Mouse (Mus musculus): ENCODE results near the gene Zbtb4. TPM values are rescaled to one million over a fixed set of nuclear protein-coding genes. Genes with fewer than 3 reads are reported as not detected.

Gene Zbtb4
- total RNA-seq, 2 experiments from 2014 or later, result 110 to 118 TPM

DNA sequence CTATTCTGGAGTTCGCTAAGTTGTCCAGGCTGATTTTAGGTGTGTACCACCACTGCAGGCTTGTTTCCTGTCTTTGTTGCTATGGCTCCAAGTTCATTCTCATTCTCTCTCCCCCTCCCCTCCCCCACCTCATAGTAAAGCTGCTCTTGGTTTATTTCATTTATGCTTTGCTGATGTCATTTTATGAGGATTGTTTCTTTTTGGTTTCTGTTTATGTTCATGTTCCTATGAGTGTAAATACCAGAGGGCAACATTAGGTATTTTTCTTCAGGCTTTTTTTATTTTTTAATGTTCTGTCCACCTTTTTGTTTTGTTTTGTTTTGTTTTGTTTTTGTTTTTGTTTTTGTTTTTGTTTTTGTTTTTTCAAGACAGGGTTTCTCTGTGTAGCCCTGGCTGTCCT is 3.8 kb upstream of the Zbtb4 start, which contains the start of gene Slc35g3:
Gene Slc35g3 (minus strand): TSS at position 101 of the 400 bp plus-strand sequence.
- no peak for DNase-seq (ENCODE audit: extremely low spot score in 1 of 2, low spot score in 1 of 2)

DNA sequence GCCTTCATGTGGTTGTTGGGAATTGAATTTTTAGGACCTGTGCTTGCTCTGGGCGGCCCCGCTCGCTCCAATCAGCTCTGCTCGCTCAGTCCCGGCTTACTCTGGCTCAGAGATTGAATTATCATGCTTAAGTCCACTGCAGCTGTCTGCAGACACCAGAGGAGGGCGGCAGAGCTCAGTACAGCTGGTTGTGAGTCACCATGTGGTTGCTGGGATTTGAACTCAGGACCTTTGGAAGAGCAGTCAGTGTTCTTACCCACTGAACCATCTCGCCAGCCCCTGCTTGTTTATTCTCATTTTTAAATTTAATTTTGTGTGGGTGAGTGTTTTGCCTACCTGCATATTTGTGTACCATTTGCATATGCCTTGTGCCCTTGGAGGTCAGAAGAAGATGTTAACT is 2.2 kb upstream of the Zbtb4 start:
- no peak for DNase-seq (ENCODE audit: extremely low spot score in 1 of 2, low spot score in 1 of 2)

DNA sequence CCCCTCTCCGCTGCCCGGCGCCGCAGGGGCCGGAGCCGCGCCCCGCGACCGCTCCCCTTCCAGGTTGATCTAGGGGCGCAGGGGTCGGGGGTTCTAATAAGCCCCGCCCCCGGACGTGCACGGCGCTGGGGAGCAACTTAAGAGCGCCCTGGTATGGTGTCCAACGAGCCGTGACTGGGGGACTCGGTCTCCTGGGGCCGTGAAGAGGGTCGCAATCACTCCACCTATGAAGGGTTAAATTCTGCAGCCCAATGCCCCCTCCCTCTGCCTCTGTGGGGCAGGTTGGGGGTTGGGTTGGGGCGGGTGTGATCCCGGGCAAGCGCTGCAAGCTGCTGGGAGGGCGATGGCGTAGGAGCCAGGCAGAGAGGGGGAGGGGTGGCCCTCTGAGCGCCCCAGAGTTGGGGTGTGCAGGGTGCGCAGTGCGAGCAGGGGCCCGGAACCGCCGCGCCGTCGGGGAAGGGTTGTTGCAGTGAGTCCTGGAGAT is 456 bp downstream of the Zbtb4 start:
- peak; percentile 60 to 65 for DNase-seq (ENCODE audit: extremely low spot score in 1 of 2, low spot score in 1 of 2)

DNA sequence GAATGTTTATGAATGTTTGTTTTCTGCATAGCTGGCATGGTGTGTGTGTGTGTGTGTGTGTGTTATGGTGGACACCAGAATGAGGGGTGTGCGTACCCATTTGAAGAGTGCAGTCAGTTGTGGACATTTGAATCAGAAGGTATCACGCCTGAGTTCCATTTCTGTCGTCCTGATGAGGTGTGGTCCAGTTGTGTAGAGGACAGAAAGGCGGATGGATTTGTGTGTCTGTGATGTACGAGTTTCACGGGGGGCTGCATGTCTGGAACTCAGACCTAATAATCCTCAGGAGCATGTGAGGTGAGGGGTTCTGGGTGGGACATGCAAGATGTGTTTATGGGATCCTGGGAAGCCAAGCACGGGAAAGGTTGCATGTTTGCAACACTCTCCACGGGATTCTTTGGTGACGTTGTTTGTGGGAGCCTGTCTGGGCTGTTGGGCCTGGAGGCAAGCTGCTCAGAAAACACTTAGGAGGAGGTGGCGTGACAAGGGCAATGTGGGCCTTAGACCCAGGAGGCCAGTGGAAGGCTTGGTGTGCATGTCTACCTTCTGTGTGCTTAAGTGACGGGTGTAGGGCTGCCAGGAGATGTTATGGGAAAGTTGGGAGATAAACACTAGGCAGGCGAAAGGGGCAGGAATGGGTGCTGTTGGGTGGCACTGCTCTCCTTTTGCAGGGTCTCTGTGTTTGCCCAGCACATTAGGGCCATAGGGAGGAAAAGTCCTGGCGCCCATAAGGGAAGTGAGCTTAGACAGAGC is 1.3 kb downstream of the Zbtb4 start:
- DNase-seq (ENCODE audit: extremely low spot score in 1 of 2, low spot score in 1 of 2), result no peak

DNA sequence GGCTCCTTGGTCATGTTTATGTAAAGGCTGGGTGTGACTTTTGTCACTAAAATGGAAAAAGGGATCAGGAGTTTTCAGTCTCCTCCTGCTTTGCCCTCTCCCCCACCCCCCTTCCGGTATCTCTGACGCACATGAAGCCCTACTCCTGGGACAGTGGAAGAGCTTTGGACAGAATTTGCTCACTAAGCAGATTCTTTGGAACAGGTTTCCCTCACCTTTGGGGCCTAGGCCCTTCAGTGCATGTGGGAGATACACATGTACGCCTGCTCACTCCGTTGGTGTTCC is 1.9 kb downstream of the Zbtb4 start:
- no peak for DNase-seq (ENCODE audit: extremely low spot score in 1 of 2, low spot score in 1 of 2)

DNA sequence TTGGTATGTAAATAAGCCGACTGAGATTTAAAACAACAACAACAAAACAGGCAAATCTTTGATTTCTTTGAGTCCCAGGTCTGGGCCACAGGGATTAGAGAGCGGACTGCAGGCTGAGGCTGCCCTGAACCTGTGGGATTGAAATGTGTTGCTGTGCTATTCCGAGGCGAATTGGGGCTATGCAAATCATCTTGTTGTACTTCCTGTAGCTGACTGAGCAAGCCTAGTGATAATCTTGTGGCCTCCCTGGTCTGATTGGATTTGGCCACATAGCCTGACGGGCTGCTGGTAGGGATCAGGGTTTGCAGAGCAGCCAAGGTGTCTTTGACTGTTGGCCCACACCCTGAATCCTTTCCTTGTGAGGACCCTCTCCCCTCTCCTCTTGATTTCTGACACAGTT is 9.2 kb downstream of the Zbtb4 start:
- no peak for DNase-seq (ENCODE audit: extremely low spot score in 1 of 2, low spot score in 1 of 2)

DNA sequence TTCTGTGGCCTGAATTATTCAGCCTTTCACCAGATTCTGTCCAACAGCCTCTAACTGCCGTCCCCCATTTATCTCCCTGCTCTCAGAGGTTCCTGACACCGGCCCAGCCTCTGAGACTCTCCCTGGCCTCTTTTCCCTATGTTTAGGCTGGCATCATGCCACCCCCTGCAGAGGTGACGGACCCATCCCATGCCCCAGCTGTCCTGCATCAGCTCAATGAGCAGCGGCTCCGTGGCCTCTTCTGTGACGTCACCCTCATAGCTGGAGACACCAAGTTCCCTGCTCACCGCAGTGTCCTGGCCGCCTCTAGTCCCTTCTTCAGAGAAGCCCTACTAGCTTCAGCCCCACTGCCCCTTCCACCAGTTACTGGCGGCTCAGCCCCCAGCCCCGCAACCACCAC is 10.0 kb downstream of the Zbtb4 start:
- no peak for DNase-seq (ENCODE audit: extremely low spot score in 1 of 2, low spot score in 1 of 2)

DNA sequence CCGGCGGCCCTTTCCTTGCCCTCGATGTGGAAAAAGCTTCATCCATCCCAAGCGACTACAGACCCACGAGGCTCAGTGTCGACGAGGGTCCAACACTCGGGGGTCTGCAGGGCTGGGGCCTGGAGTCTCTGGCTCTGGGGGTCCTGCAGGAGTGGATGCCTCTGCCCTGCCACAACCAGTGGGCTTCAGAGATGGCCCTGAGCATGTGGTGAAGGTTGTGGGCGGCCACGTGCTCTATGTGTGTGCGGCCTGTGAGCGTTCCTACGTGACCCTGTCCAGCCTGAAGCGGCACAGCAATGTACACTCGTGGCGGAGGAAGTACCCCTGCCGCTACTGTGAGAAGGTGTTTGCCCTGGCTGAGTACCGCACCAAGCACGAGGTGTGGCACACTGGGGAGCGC is 10.8 kb downstream of the Zbtb4 start:
- DNase-seq (ENCODE audit: extremely low spot score in 1 of 2, low spot score in 1 of 2), result no peak

DNA sequence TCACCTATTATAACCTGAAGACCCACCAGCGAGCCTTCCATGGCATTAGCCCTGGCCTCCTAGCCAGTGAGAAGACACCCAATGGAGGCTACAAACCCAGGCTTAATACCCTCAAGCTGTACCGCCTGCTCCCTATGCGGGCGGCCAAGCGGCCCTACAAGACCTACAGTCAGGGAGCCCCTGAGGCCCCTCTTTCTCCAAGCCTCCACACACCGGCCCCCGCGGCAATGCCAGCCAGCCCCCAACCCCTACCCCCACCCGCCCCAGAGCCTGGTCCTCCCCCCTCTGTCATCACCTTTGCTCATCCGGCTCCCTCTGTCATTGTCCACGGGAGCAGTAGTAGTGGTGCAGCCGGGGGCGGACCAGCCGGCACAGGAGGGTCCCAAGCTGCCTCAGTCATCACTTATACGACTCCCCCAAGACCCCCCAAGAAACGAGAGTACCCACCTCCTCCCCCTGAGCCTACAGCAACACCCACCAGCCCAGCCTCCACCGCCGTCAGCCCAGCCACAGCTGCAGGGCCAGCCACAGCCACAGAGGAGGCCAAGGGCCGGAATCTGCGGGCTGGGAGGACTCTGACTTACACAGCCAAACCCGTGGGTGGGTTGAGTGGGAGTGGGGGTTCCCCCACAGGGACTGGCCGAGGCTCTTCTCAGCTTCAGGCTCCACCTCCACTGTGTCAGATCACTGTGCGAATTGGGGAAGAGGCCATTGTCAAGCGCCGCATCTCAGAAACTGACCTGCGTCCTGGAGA is 12.0 kb downstream of the Zbtb4 start:
- no peak for DNase-seq (ENCODE audit: extremely low spot score in 1 of 2, low spot score in 1 of 2)

DNA sequence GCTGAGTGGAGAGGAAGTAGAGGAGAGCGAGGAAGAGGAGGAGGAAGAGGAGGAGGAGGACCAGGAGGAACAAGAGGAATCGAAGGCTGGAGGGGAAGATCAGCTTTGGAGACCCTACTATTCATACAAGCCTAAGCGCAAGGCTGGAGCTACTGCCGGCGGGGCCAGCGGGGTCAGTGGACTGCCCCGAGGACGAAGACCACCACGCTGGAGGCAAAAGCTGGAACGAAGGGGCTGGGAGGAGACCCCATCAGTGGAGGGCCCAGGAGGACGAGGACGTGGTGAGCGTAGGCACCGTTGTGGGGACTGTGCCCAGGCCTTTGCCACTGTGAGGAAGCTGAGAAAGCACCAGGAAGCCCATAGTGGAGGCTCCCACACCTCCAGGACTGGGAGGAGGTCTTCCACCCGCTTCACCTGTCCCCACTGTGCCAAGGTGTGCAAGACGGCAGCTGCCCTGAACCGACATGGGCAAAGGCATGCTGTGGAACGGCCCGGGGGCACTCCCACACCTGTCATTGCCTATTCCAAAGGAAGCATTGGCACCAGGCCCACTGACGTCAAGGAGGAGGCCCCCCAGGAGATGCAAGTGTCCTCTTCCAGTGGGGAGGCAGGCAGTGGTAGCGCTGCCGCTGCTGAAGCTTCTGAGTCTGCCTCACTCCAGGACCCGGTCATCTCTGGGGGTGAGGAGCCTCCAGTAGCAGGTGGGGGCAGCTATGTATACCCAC is 12.7 kb downstream of the Zbtb4 start:
- no peak for DNase-seq (ENCODE audit: extremely low spot score in 1 of 2, low spot score in 1 of 2)

DNA sequence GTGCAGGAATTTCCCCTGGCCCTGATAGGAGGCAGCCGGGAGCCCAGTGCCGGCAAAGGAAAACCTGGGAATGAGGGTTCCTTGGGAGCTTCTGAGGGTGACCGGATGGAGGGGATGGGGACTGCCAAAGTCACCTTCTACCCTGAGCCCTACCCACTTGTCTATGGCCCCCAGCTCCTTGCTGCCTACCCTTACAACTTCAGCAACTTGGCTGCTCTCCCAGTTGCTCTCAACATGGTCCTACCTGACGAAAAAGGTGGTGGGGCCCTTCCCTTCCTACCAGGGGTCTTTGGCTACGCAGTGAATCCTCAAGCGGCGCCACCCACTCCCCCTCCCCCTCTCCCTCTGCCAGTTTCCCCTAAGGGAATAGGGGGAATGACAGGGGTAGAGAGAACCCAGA is 13.3 kb downstream of the Zbtb4 start:
- DNase-seq (ENCODE audit: extremely low spot score in 1 of 2, low spot score in 1 of 2), result no peak

DNA sequence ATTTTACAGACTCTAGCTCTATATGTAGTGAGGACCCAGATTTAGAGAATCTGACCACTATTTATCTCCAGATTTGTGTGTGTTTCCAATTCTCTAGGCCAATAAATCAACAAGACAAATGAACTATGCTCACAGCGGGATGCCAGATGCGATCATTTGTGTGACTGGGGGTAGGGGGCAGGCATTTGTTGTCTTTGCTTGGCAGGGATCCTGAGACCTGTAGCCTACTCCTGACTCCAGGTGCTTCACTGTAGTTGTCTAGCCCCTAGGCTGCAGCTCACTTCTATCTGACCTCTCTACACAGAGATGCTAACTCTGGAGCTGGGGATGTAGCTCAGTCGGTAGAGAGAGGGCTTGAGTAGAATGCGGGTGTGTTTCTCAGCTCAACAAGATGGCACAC is 16.1 kb downstream of the Zbtb4 start:
- DNase-seq (ENCODE audit: extremely low spot score in 1 of 2, low spot score in 1 of 2), result no peak

DNA sequence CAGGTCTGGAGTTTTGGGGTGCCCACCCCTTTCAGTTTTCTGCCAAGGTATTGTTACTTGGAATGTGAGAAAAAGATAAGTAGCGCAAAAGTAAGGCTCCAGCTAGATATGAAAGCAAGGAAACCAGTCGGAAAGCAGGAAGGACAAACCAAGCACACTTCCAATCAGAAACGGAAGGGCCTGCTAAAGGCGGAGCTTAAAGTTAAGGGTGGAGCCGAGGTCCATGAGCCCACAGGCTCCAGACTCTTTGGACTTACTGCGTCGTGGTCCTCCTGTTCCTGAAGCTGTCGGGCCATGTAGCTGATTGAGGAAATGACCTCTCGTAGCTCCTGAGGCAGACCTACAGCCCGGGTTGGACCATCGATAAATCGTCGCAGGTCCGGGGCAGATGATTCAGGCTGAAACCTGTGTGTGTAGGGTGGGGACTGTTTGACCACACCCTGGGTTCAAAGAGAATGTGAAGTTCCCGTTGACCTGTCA is 19.1 kb downstream of the Zbtb4 start:
- DNase-seq (ENCODE audit: extremely low spot score in 1 of 2, low spot score in 1 of 2), result no peak

DNA sequence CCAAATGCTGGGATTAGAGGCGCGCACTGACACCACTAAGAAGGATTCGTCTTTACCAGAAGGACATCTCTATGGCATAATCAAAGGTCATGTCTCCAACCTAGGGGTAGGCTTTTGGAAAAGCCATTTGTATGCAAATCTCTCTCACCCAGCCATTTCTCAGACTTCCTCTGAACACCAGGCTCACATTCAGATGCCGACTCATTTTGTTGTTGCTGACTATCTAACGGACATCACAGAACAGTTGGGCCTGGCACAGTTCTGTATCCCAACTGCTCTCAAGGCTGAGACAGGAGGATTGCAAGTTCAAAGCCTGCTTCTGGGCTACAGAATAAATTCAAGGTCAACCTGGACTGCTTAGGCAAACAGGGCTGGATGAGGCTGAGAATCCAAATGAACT is 21.6 kb downstream of the Zbtb4 start:
- DNase-seq (ENCODE audit: extremely low spot score in 1 of 2, low spot score in 1 of 2), result no peak

DNA sequence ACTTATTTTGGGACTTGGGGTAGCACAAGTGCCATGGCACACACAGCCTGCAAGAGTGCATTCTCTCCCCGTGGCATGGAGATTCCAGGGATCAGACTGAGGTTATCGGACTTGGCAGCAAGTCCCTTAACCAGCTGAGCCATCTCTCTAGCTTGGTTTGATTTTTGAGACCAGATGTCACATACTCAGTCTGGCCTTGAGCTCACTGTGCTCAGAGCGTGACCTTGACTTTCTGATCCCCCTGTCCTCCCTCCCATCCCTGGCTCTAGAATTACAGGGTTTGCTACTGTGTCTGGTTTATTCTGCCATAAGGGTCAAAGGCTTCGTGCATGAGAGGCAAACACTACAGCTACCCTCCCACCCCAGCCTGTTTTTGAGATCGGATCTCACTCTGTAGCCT is 23.7 kb downstream of the Zbtb4 start:
- DNase-seq (ENCODE audit: extremely low spot score in 1 of 2, low spot score in 1 of 2), result no peak

DNA sequence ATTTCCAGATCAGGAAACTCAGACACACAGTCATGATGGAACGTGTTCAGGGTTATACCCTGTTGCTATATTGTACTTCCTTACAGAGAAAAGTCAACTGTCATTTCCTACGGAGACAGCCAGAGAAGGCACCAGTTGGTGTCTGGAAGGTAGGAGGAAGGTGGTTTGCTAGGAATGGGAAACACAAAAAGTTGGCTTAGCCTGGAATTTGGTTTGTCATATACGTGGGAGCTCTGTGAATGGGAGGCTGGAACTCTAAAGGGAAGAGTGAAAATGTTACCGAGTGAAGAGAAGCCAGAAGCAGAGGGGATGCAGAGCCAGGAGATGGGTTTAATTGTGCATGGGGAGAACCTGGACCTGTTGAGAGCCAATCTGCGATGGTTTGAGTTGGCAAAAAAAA is 25.7 kb downstream of the Zbtb4 start:
- no peak for DNase-seq (ENCODE audit: extremely low spot score in 1 of 2, low spot score in 1 of 2)

DNA sequence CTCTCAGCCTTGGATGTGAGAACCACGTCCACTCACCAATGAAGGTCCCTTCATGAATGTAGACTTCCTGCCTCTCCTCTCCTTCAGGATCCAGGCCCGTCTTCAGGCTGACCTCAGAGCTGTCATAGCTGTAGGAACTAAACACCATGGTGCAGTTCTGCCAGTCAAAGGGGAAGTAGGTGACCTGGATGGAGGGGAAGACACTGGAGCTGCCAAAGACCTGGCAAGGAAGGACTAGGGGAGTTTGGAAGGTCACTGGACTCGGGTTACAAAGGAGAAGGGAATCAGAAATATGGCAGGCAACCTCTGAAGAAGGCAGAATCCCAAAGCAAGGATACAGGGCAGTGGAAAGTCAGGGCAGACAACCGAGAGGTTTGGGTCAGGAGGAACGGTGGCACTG is 27.7 kb downstream of the Zbtb4 start:
- no peak for DNase-seq (ENCODE audit: extremely low spot score in 1 of 2, low spot score in 1 of 2)

DNA sequence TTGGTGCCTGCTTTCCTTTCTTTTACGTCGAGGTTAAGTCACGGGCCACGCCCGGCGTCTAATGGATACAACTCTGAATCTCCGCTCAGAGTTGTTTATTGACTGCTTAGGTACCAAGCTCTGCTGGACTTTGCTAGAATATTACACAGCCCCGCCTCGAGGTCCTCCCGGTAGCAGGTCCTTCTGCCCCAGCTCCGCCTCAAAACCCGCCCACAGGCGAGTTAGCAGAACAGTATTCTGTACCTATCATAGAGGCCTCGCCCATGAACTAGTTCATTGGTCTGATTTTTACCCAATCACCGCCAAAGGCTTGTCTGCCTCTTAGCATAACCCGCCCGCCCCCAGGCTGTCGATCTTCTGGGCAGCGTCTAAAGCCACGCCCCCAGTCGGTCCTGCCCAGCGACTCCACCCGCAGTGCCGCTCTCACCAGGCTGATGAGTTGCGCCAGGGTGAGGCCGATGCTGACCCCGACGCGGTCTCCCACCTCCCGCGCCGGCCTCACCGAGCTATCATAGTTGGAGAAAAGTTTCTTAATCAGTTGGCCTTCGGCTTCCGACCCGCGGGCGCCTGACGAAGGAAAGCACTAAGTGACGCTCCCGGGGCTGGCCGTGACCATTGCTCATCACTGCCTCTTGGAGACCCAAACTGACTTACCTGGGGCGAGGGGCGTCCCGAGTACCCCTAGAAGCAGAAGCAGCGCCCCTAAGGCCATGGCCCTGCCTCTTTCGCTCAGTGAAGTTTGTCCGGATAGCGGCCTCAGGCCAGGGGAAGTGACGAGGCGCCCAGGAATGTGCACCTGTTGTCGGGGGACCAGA is 29.7 kb downstream of the Zbtb4 start, which contains the start of gene Chrnb1:
Gene Chrnb1 (minus strand): TSS at position 776 of the 815 bp plus-strand sequence.
- peak; percentile 67 to 72 for DNase-seq (ENCODE audit: extremely low spot score in 1 of 2, low spot score in 1 of 2)

DNA sequence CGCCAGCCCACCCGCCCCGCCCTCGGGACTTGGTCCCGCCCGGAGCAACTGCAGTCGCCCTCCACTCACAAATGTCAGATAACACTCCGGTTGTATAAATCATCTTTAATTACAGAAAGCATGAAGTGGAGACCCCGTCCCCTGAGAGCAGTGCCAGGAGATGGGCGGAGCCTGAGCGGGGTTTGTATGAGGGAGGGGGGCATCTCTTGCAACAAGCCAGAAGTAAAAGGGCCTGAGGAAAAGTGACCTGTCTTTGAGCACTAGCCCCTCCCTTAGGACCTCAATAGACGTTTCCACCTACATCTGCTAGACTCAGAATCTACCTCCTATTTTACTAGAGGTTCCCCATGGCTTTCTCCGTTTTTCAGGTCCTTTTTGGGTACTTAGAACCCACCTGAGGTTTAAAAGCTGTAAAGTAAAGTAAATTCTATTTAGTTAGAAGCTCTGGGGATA is 30.3 kb downstream of the Zbtb4 start:
- no peak for DNase-seq (ENCODE audit: extremely low spot score in 1 of 2, low spot score in 1 of 2)

DNA sequence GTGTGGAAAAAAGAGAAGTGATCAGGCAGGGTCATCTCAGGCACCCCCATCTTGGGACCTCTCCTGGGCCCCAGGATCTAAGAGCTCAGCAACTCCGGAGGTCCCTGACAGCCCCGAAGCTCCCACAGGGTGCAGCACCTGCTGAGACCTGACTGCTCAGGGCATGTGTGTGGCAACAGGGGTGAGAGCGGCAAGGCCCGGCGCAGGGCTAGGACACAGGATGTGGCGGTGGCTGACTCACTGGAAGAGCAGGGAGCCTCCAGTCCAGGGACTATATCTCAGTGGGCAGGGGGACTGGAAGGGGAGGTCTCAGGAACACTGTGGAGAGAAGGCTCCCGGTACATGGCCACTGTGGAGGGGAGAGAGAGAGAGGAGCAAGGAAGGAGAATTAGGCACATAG is 32.2 kb downstream of the Zbtb4 start:
- DNase-seq (ENCODE audit: extremely low spot score in 1 of 2, low spot score in 1 of 2), result no peak

All from layer of hippocampus, postnatal 25 days (tissue).